Mouse (Mus musculus) G1E (cell line): ENCODE data around the gene Serhl.

Experiments used
- CTCF ChIP-seq: IDR thresholded peaks from 2 replicates; pipeline ENCODE4 v1.5.1; 2012; ENCODE audit warnings: low read depth, low read length, inconsistent platforms, mixed read lengths
- GATA1 ChIP-seq: IDR thresholded peaks from 2 replicates; pipeline ENCODE4 v1.6.1; 2012; ENCODE audit warnings: borderline replicate concordance, low read length, inconsistent platforms, mixed read lengths
- TAL1 ChIP-seq: conservative IDR thresholded peaks from 2 replicates; pipeline ENCODE4 v1.6.1; 2012; ENCODE audit warnings: low read depth, low read length, inconsistent platforms, mixed read lengths

DNA sequence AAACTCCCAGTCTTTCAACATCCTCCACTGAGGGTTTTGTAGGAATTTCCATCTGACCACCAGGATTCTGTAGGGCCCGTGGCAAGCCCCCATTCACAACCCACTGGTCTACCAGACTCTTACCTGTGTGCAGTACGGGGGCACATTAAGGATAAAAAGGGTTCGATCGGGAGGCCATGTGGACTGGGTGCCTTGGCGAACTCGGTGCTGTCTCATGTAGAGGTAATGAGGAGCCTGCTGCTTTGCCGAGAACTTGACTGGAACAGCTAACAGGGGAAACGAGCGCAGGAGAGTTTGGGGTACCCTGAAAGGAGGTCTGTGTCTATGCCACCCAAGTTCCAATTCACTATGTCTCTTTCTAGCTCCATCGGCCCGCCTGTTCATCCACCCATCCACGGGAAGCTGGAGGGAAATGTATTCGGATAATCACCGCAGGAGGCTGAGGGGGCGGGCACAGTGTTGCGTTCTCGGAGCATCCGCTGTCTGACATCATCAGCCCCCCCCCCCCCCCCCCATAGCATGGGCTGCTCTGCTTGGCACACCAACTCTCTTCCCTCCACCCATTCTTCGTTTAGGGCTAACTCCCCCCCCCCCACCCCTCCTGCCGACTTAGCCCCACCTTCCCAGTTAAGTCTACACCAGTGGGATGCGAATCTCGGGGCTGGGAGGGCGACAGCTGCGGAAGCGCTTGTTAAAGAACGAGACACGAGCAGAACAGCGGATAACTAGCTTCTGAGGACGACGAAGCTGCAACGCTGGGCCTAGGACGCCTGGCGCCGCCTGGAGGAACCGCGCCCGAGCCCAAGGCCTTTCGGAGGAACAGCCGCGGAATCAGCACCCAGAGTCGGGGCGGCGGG, 32.6 kb downstream of the Serhl start:
- TF ChIP-seq GATA1 (no peak), TAL1 (no peak), CTCF (no peak)
